ENCODE assay signal across 10 mouse cellular contexts in the genomic region with DNA sequence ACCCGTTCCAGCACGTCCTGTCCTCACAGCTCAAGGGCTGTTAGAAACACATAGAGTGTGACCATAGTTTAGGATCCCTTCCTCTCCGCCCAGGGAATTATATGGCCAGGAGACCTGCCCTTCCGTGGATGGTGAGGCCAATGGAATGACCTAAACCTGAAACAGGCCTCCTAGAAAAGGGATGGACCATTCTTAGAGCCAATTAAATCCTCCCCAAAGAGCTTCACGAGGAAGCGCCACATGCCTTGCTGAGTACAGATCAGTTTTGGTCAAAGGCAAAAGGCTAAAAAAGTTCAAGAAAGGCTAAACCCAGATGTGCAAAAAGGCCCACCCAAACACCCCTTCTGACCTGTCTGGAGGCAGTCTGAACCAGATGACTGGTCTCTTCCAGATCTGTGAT. TPM values are rescaled to one million over a fixed set of nuclear protein-coding genes. Genes with fewer than 3 reads are reported as not detected.
DNase-seq lines count a peak whose midpoint lies in the region; ATAC-seq and TF ChIP-seq lines count a peak whose summit lies in the region.
"Had no signal": no experiment of that assay in that cellular context is flagged by ENCODE, and none has a peak within 500 bp of the region (broad histone marks: within the 10 kb centered on the region; RNA-seq: fewer than 3 reads in every experiment).

No protein-coding gene starts in this region.

- H3K9ac ChIP-seq in liver, adult 2 months (ENCODE audit: low read depth, low read length): no peak overlapping the region
- H3K9ac ChIP-seq in forebrain, embryonic 15.5 days (replicated peaks): no peak overlapping the region
- H3K9ac ChIP-seq in limb, embryonic 15.5 days: no peak overlapping the region
- H3K9ac ChIP-seq: liver, embryonic 15.5 days had no signal

- H3K27me3 ChIP-seq in liver, adult 2 months (ENCODE audit: control insufficient read depth, insufficient read depth, low read length): 0 out of 2 replicates have a peak, but pooled peaks cover 5% of the 10 kb centered on the region
- peaks cover 36% of the 10 kb centered on the region for H3K27me3 ChIP-seq in forebrain, embryonic 15.5 days
- peaks cover 36% of the 10 kb centered on the region for H3K27me3 ChIP-seq in limb, embryonic 15.5 days

- no peaks in the 10 kb centered on the region for H3K79me2 ChIP-seq in liver, adult 2 months (ENCODE audit: control insufficient read depth, insufficient read depth, low read length)

- peak overlapping the region; percentile 88 for H3K4me2 ChIP-seq in forebrain, embryonic 15.5 days (replicated peaks)
- peak overlapping the region; percentile 93; the same call in 1 of the 2 replicates for H3K4me2 ChIP-seq in limb, embryonic 15.5 days

- no peak for TF ChIP-seq POLR2A in liver, adult 2 months (IDR thresholded peaks at IDR 0.05; ENCODE audit: extremely low read depth, insufficient read depth, low read length)

- H3K36me3 ChIP-seq in liver, adult 2 months (ENCODE audit: control insufficient read depth, insufficient read depth, low read length): no peaks in the 10 kb centered on the region
- H3K36me3 ChIP-seq in forebrain, embryonic 15.5 days: no peaks in the 10 kb centered on the region
- H3K36me3 ChIP-seq in limb, embryonic 15.5 days: no peaks in the 10 kb centered on the region
- H3K36me3 ChIP-seq: liver, embryonic 15.5 days had no signal

- 24% methylated on average over 6 of the region's 6 CpGs for WGBS in liver, adult 2 months
- WGBS in forebrain, embryonic 15.5 days: 28% methylated on average over 6 of the region's 6 CpGs
- 18% methylated on average over 6 of the region's 6 CpGs for whole genome bisulfite sequencing in limb, embryonic 15.5 days

- no peak for ATAC-seq in forebrain, embryonic 15.5 days (replicated peaks)
- ATAC-seq in limb, embryonic 15.5 days (ENCODE audit: insufficient number of reproducible peaks, low FRiP score, low TSS enrichment, low read depth): no peak

- DNase-seq in liver, adult 2 months (ENCODE audit: extremely low read depth, low read depth, low spot score): no peak
- no peak for DNase-seq in liver
- DNase-seq in skeletal muscle tissue, adult 2 months (ENCODE audit: low read depth, low spot score): peak; percentile 27
- no peak for DNase-seq in thymus, adult 18-20 months
- DNase-seq in retina, postnatal 1 day: no peak
- DNase-seq in thymus, postnatal 10 days (ENCODE audit: low spot score in 2 of 2): no peak

- no peak for TF ChIP-seq CTCF in liver, adult 2 months (IDR thresholded peaks at IDR 0.05; ENCODE audit: low read depth, low read length)

- H3K9me3 ChIP-seq in forebrain, embryonic 15.5 days: no peaks in the 10 kb centered on the region
- no peaks in the 10 kb centered on the region for H3K9me3 ChIP-seq in limb, embryonic 15.5 days
- H3K9me3 ChIP-seq: liver, embryonic 15.5 days had no signal

- H3K4me1 ChIP-seq in liver, adult 2 months (ENCODE audit: control insufficient read depth, insufficient read depth, low read length): no peaks in the 10 kb centered on the region
- peaks cover 23% of the 10 kb centered on the region for H3K4me1 ChIP-seq in forebrain, embryonic 15.5 days
- H3K4me1 ChIP-seq in limb, embryonic 15.5 days: peaks cover 24% of the 10 kb centered on the region

- no peak overlapping the region for H3K4me3 ChIP-seq in liver, adult 2 months (ENCODE audit: insufficient read depth, low read depth, low read length)
- peak overlapping the region; percentile 46; the same call in 1 of the 2 replicates for H3K4me3 ChIP-seq in forebrain, embryonic 15.5 days
- H3K4me3 ChIP-seq in limb, embryonic 15.5 days: peak overlapping the region; percentile 49

- 0 out of 2 replicates have a peak overlapping the region, but pooled peaks have one; percentile 14 for H3K27ac ChIP-seq in liver, adult 2 months (replicated peaks; ENCODE audit: insufficient read depth, low read depth, low read length)
- no peak overlapping the region for H3K27ac ChIP-seq in forebrain, embryonic 15.5 days (replicated peaks)
- H3K27ac ChIP-seq in limb, embryonic 15.5 days: no peak overlapping the region
- H3K27ac ChIP-seq: liver, embryonic 15.5 days had no signal

RNA-seq across cellular contexts. Expression of a gene that starts 1.9 kb away (rescaled TPM):
- 1.7 and 3.3 TPM in 2 replicates for total RNA-seq in liver, adult 2 months (2014; rRNA removed)
- 1.6 and 3.5 TPM in 2 replicates for polyA plus RNA-seq in liver, adult 2 months (2012; rRNA removed)
- 0.13 and 0.19 TPM in 2 replicates for polyA plus RNA-seq in forebrain, embryonic 15.5 days (2015; fragmentation: Nextera tagmentation; extraction: Ambion mirVana)
- polyA plus RNA-seq in limb, embryonic 15.5 days (2015; fragmentation: Nextera tagmentation; extraction: Ambion mirVana): 7.1 TPM in 2 replicates
- total RNA-seq: MEL had no signal
